ENCODE assay signal across 20 mouse cellular contexts in the genomic region with DNA sequence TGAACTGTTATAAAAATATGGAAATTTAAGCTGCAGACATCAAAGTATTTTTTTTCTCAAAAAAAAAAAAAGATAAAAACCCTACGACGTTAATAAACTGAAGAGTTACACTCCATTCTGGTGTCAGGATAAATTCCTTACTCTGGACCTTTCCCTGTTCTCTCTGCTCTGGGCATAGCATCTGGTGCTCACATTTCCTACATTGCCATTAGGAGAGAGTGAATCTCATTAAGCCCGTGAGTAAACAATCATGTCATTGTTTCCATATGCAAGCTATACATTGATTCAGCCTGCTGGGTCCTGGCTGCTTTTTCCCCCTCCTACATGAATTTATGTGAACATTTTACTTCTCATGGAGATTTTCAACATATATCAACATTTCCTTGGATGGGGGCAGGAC.
DNase-seq lines count a peak whose midpoint lies in the region; ATAC-seq lines count a peak whose summit lies in the region.
"Had no signal": no experiment of that assay in that cellular context is flagged by ENCODE, and none has a peak within 500 bp of the region (broad histone marks: within the 10 kb centered on the region; RNA-seq: fewer than 3 reads in every experiment).

No protein-coding gene starts in this region.

- H3K36me3 ChIP-seq in midbrain, embryonic 11.5 days (ENCODE audit: control insufficient read depth, insufficient read depth, low read length) = no peaks in the 10 kb centered on the region
- no peaks in the 10 kb centered on the region for H3K36me3 ChIP-seq in midbrain, embryonic 10.5 days
- no peaks in the 10 kb centered on the region for H3K36me3 ChIP-seq in hindbrain, embryonic 11.5 days (ENCODE audit: control insufficient read depth, insufficient read depth, low read length)
- H3K36me3 ChIP-seq in midbrain, embryonic 12.5 days = no peaks in the 10 kb centered on the region
- H3K36me3 ChIP-seq: heart, embryonic 10.5 days; liver, embryonic 12.5 days had no signal

- no peak overlapping the region for H3K27ac ChIP-seq in midbrain, embryonic 11.5 days (ENCODE audit: low read depth, low read length)
- no peak overlapping the region; the same call in 1 of the 2 replicates for H3K27ac ChIP-seq in midbrain, embryonic 10.5 days (replicated peaks)
- H3K27ac ChIP-seq in hindbrain, embryonic 11.5 days (ENCODE audit: low read depth, low read length) = no peak overlapping the region
- H3K27ac ChIP-seq in midbrain, embryonic 12.5 days (replicated peaks) = peak overlapping the region; percentile 42; the same call in 1 of the 2 replicates
- H3K27ac ChIP-seq: heart, embryonic 10.5 days; liver, embryonic 12.5 days had no signal

- no peaks in the 10 kb centered on the region for H3K27me3 ChIP-seq in midbrain, embryonic 11.5 days (ENCODE audit: control insufficient read depth, insufficient read depth, low read length)
- no peaks in the 10 kb centered on the region for H3K27me3 ChIP-seq in midbrain, embryonic 10.5 days (ENCODE audit: low read depth, poor library complexity, severe bottlenecking)
- no peaks in the 10 kb centered on the region for H3K27me3 ChIP-seq in hindbrain, embryonic 11.5 days (ENCODE audit: control insufficient read depth, insufficient read depth, low read length)
- no peaks in the 10 kb centered on the region for H3K27me3 ChIP-seq in midbrain, embryonic 12.5 days
- H3K27me3 ChIP-seq: liver, embryonic 12.5 days had no signal

- 55% methylated on average over 3 of the region's 3 CpGs for WGBS in midbrain, embryonic 11.5 days
- 67% methylated on average over 3 of the region's 3 CpGs for WGBS in midbrain, embryonic 10.5 days
- 39% methylated on average over 3 of the region's 3 CpGs for WGBS in hindbrain, embryonic 11.5 days
- 45% methylated on average over 3 of the region's 3 CpGs for WGBS in midbrain, embryonic 12.5 days

- no peak overlapping the region for H3K9ac ChIP-seq in midbrain, embryonic 11.5 days (ENCODE audit: low read length)
- H3K9ac ChIP-seq in hindbrain, embryonic 11.5 days (ENCODE audit: low read depth, low read length) = no peak overlapping the region
- H3K9ac ChIP-seq in midbrain, embryonic 12.5 days (replicated peaks) = no peak overlapping the region
- H3K9ac ChIP-seq: liver, embryonic 12.5 days had no signal

- no peak overlapping the region for H3K4me2 ChIP-seq in midbrain, embryonic 11.5 days
- no peak overlapping the region for H3K4me2 ChIP-seq in hindbrain, embryonic 11.5 days (replicated peaks; ENCODE audit: low read depth, low read length)
- no peak overlapping the region for H3K4me2 ChIP-seq in midbrain, embryonic 12.5 days (replicated peaks)
- H3K4me2 ChIP-seq: liver, embryonic 12.5 days had no signal

- ATAC-seq in midbrain, embryonic 11.5 days (ENCODE audit: low FRiP score) = peak; percentile 80; the same call in 1 of the 2 replicates
- ATAC-seq in hindbrain, embryonic 11.5 days (ENCODE audit: low FRiP score) = peak; percentile 82
- ATAC-seq in midbrain, embryonic 12.5 days (ENCODE audit: low FRiP score, low read depth) = peak; percentile 66
- ATAC-seq: liver, embryonic 12.5 days; lung, postnatal 0 days had no signal

- no peak overlapping the region for H3K4me3 ChIP-seq in midbrain, embryonic 11.5 days (ENCODE audit: low read depth, low read length)
- no peak overlapping the region for H3K4me3 ChIP-seq in midbrain, embryonic 10.5 days
- H3K4me3 ChIP-seq in hindbrain, embryonic 11.5 days (ENCODE audit: low read depth, low read length) = no peak overlapping the region
- no peak overlapping the region for H3K4me3 ChIP-seq in midbrain, embryonic 12.5 days
- H3K4me3 ChIP-seq: erythroblast, embryonic 14.5 days; heart, embryonic 10.5 days; liver, embryonic 12.5 days had no signal

- H3K4me1 ChIP-seq in midbrain, embryonic 11.5 days (ENCODE audit: control insufficient read depth, insufficient read depth, low read length) = no peaks in the 10 kb centered on the region
- peaks cover 27% of the 10 kb centered on the region for H3K4me1 ChIP-seq in midbrain, embryonic 10.5 days
- no peaks in the 10 kb centered on the region for H3K4me1 ChIP-seq in hindbrain, embryonic 11.5 days (replicated peaks; ENCODE audit: control insufficient read depth, insufficient read depth, low read length)
- peaks cover 18% of the 10 kb centered on the region for H3K4me1 ChIP-seq in midbrain, embryonic 12.5 days
- H3K4me1 ChIP-seq: heart, embryonic 10.5 days; liver, embryonic 12.5 days had no signal

- no peaks in the 10 kb centered on the region for H3K9me3 ChIP-seq in midbrain, embryonic 11.5 days (ENCODE audit: control insufficient read depth, low read length)
- no peaks in the 10 kb centered on the region for H3K9me3 ChIP-seq in midbrain, embryonic 10.5 days (replicated peaks)
- H3K9me3 ChIP-seq in hindbrain, embryonic 11.5 days (ENCODE audit: control insufficient read depth, low read length) = no peaks in the 10 kb centered on the region
- H3K9me3 ChIP-seq in midbrain, embryonic 12.5 days = no peaks in the 10 kb centered on the region
- H3K9me3 ChIP-seq: heart, embryonic 10.5 days; liver, embryonic 12.5 days had no signal

- DNase-seq in midbrain, embryonic 11.5 days (ENCODE audit: low spot score, missing footprints) = no peak
- no peak for DNase-seq in midbrain, embryonic 10.5 days (ENCODE audit: low spot score)
- peak; percentile 25 for DNase-seq in hindbrain, embryonic 11.5 days (ENCODE audit: low spot score)
- peak; percentile 59 for DNase-seq in retina, embryonic 14.5 days (ENCODE audit: low spot score)
- no peak for DNase-seq in liver
- DNase-seq in cerebellum, postnatal 4 days (ENCODE audit: low spot score in 2 of 2) = no peak
- no peak for DNase-seq in thymus, postnatal 25 days
- DNase-seq: adrenal gland, postnatal 10 days; cerebellum, postnatal 25 days; gastrocnemius, postnatal 14 days; heart, postnatal 36 days; kidney, adult 8-10 months; kidney, postnatal 4 days; right cerebral cortex, postnatal 4 days; thymus, adult 2 months had no signal

Comparison
In these comparisons a context has a peak if more than half of its experiments do, and no peak if none do; other contexts are left out.
1. DNase-seq: peak in hindbrain, embryonic 11.5 days (single experiment) and retina, embryonic 14.5 days (single experiment); none in midbrain, embryonic 11.5 days (single experiment), midbrain, embryonic 10.5 days (single experiment), liver (single experiment), cerebellum, postnatal 4 days (0 of 2) and thymus, postnatal 25 days (single experiment).
2. Peak in every context shown above with its lines, with median percentiles within 50 percentile points of each other: ATAC-seq.